Mouse (Mus musculus) CH12.LX (cell line): Measurements from ENCODE around the gene Chrd.

ENCODE experiments used
- JUND ChIP-seq: conservative IDR thresholded peaks from 2 replicates; pipeline ENCODE4 v1.6.1; 2011; ENCODE audit warnings: low read depth, low read length, improper control_type of control experiment
- POLR2A ChIP-seq: IDR thresholded peaks from 2 replicates; pipeline ENCODE4 v1.6.1; 2011; ENCODE audit warnings: low read depth, mild to moderate bottlenecking, improper control_type of control experiment, low read length
- RCOR1 ChIP-seq: conservative IDR thresholded peaks from 2 replicates; pipeline ENCODE4 v1.6.1; 2012; ENCODE audit warnings: low read depth, mild to moderate bottlenecking, inconsistent platforms, low read length, improper control_type of control experiment
- ZC3H11A ChIP-seq: IDR thresholded peaks from 2 replicates; pipeline ENCODE4 v1.6.1; 2012; ENCODE audit warnings: low read depth, mild to moderate bottlenecking, inconsistent platforms, low read length, improper control_type of control experiment
- ZKSCAN1 ChIP-seq: IDR thresholded peaks from 2 replicates; pipeline ENCODE4 v1.6.1; 2012; ENCODE audit warnings: low read depth, inconsistent platforms, low read length, improper control_type of control experiment, borderline replicate concordance

GRCm38 (mm10) chr16:20715566-20715965, 17.4 kb upstream of the Chrd start:
- no peak for TF ChIP-seq ZKSCAN1
- TF ChIP-seq JUND: no peak
- no peak for TF ChIP-seq POLR2A
- no peak for TF ChIP-seq ZC3H11A
- no peak for TF ChIP-seq RCOR1
